Mouse (Mus musculus) embryo, embryonic 11.5 days (tissue): ENCODE results near the gene B230118H07Rik.

Experiments used
- DNase-seq: peaks from one replicate; pipeline ENCODE4 v3.0.0-alpha.2; 2012; ENCODE audit warnings: low read depth, low spot score

Gene B230118H07Rik

GRCm38 (mm10) chr2:101649114-101649671, at the start of gene B230118H07Rik, which contains the start of gene Rag1:
TSS of gene B230118H07Rik (minus strand) at chr2:101649532.
TSS of gene Rag1 (minus strand) at chr2:101649501.
- no peak for DNase-seq

- DNase-seq, result no peak
Measured at GRCm38 (mm10) chr2:101695584-101695983, 46.3 kb upstream of the B230118H07Rik start.

- DNase-seq, result no peak
Measured at GRCm38 (mm10) chr2:101693577-101694215, 44.4 kb upstream of the B230118H07Rik start.

DNA sequence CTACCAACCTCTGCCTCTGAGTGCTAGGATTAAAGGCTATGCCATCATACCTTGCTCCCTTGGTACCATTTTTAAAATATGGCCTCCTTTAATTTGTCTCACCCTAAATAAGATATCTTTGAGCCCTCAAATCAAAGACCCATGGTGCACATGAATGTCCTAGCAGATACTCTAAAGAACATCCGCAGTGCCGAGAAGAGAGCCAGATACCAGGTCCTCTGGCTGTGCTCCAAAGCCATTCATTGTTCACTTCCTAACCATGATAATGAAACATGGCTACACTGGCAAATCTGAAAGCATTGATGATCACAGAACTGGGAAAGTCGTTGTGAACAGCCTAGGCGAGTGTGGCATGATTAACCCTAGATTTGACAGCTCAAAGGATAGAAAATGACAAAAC, 43.7 kb upstream of the B230118H07Rik start:
- no peak for DNase-seq

- no peak for DNase-seq
Measured at GRCm38 (mm10) chr2:101690252-101690827, 41.0 kb upstream of the B230118H07Rik start.

DNA sequence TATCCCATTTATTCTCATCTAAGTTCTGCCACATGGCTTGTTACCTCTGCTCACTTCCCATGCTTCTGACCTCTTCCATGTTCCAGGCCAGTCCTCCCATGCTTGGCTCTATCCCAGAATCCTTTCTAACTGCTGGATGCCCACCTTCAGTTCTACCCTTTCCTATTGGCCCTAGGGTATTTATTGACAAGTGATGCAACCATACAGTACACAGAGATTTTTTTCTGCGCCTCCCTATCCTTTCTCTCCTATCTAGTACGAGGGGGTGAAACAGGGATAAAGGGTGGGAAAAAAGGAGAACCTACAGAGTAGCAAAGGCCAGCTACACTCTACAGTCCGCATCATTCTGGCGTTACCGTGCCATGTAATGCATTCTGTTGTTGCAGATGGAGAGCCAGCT, 38.7 kb upstream of the B230118H07Rik start:
- no peak for DNase-seq

GRCm38 (mm10) chr2:101684421-101684820, 35.1 kb upstream of the B230118H07Rik start:
- no peak for DNase-seq

DNA sequence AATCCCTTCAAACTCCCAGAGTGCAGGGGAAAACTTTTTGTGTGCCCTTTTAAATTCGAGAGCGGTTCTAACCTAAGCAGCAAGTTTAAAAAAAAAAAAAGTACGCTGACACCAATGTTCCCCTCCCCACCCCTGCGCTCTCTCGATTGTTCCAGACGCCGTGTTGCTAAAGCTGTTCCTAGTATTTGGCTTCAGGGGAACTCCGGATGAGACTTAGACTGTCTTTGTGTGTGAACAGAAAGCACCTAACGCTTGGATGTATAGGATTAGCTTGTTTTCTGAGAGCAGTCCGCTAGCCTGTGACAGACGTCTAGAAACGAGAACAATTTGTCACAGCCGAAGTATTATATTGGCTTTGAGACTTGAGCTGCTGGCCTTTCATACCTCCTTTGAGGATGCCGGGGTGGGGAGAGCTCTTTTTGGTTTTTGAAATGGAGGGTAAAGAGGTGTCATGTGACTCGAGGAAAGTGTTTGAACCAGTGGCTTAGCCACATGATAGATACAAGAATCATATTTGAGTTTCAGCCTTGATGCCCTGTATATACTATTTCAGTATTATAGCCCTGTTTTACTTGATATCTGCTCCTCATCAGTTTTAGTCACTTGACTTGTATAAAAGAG, 29.9 kb upstream of the B230118H07Rik start:
- no peak for DNase-seq

- peak; percentile 67 for DNase-seq
Measured at GRCm38 (mm10) chr2:101678236-101679021, 29.1 kb upstream of the B230118H07Rik start, which contains the start of gene Traf6. TSS of gene Traf6 (plus strand) at chr2:101678429.

DNA sequence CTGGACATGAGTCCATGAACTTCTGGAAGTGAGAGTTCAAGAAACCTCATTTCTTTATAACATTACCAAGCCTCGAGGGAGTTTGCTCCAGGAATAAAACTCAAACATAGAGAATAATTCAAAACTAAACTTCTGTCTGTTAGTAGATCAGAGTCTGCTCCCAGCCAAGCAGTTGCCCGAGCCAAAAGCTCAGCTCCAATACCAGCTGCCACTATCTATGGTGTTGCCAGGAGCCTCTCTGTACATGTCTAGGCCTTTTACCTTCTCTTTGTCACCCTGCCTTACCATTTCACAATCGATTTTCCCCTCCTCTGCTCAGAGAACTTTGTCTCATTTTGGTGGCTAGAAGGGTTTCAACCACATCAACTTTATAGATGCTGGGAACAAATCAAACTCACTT, 24.2 kb upstream of the B230118H07Rik start:
- no peak for DNase-seq

DNA sequence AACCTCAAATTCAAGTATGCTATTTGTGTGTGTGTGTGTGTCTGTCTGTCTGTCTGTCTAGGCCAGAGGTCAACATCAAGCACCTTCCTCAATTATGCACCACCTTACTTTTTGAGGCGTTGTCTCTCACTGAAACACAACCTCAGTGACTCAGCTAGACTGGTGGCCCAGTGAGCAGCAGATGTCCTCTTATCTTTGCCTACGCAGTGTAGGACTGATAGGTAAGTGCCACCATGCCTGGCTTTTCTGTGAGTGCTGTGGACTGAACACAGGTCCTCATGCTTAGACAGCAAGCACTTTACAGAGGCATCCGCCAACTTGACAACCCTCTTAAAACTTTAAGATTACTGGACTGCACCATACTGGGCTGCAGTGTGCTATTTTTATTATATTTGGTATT, 19.4 kb upstream of the B230118H07Rik start:
- no peak for DNase-seq

DNA sequence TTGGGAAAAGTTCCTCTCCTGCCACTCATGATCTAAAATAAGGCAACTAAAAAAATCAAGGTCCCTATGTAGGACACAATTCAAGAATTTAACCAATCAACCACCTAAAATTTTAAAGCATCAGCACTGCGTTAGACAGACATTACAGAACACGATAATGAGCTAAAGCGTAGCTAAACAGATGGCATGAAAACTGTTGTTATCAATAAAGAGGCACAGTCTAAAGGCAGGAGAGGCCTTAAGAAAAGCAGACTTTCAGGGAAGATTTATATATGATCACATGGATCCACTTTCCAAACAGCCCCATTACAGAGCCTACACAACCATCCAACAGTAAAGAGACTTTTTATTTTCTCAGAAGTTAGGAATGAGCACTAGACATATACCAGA, 16.4 kb upstream of the B230118H07Rik start:
- no peak for DNase-seq

DNA sequence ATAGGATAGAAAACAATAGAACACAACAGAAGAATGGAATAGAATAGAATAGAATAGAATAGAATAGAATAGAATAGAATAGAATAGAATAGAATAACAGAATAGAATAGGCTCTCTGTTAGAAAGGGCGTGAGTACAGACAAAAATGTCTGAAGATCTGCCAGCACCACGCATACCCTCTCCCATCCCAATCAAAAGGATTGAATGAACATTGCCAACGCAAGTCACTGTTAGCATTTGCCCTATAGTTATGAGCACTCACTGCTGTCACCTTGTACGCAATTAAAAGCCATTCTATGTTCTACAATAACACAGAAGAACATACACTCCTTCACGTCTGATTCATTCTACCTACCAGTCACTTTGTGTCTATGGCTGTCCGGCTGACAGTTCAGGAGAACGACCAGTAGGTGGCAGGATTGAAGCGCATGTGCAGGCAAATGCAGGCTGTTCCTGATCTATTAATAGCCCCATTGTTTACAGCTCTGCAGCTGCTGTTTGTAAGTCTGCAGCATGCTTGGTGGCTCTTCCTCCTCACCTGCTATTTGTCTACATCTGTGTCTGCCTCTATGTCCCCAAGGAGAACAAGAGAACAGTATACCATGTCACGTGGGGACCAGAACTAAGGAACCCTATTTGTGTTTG, 15.8 kb upstream of the B230118H07Rik start:
- peak; percentile 68 for DNase-seq

DNA sequence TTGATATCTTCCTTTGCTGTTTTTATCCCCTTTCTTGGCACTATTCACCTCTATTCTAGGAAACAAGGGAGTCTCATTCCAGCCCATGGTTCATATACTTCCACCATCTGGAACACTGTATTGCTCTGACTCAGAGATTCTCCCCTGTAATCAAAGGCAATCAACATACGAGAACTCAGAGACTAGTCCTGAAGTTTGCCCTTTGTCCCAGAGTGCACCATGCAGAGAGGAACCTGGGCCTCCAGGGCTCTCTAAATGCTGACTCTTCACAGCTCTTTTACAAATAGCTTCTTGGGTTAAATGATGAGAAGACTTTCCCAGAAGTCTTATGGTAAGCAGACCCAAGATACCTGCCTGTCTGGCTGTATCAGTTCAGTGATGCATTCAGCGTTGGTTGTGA, 11.2 kb upstream of the B230118H07Rik start:
- DNase-seq, result no peak

DNA sequence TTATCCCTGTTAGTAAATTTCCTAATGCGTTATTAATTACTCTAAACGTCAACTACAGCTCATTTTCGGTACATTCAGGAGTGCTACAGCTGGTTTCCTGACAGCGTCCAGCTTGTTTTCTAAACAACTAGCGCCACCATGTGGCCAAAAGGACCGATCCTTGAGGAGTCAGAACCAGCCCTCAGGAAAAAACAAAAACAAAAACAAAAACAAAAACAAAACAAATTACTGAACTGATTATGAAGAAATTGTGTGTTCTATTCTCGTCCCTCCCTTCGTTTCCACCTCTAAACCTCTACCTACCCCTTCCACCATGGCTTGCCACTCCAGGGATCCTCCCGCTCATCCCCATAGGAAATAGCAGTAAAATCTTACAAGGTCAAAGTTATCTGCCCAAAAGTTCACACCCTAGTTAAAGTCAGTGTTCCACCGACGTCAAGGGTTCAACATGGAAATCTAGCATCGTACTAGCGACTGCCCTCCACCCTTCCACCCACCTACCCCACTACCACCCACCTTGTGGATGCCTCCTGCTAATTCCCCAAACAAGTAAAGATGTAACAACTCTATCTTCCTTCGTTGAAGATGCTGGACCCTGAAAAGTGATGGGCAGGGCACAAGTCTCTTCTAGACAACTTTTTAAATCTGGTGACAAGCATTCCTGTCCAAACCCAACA, 3.7 kb upstream of the B230118H07Rik start:
- DNase-seq, result peak; percentile 54

- DNase-seq, result no peak
Measured at GRCm38 (mm10) chr2:101652204-101652920, 3.0 kb upstream of the B230118H07Rik start.

- DNase-seq, result no peak
Measured at GRCm38 (mm10) chr2:101650446-101650845, 1.1 kb upstream of the B230118H07Rik start.

DNA sequence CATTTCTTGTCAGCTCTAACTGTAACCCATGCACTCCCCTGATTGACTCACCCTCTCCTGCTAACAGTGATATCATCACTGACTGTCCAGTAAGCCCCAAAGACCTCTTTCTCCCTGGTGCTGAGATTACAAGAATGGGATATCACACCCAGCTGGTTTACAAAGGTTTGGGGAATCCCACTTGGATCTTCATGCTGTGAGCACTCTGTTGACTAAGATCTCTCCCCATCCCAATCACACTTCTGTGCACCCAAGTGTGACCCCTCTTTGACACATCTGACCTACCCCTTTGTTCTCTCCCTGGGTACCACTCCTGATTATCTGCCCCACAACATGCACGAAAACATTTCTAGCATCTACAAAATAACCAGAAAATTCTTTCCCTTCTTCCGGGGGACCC, 971 bp downstream of the B230118H07Rik start:
- DNase-seq, result no peak

DNA sequence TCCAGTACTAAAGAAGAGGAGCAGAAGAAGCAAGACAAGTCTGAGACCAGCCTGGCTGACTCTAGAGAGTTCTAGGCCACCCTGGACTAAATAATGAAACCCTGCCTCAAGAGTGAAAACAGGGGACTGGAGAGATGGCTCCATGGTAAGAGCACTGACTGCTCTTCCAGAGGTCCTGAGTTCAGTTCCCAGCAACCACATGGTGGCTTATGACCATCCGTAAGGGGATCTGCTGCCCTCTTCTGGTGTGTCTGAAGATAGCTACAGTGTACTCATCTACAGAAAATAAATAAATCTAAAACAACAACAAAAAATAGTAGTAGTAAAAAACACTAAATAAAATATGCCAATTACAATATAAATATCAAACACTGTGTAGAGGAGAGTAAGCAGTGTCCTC, 3.5 kb downstream of the B230118H07Rik start:
- no peak for DNase-seq

DNA sequence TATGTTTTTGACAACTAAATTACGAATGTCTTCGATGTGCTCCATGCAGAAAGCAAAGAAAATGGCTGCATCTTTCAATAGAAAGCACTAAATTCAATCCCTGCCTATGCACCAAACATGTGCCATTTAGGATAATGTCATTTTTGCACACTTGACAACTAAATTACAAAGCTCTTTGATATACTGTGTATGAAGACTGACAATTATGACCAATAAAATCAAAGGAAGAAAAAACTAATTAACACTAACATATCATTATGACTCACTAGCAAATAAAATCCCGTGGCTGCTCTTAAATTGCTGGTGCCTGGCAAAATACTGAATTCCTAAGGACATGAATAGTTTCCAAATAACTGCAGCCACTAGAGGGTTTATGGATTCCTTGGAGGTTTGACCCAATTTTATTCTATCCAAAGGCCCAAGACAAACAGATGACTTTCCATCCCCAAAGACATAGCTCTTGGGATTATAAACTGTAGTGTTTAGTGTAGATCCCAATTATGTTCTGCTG, 9.4 kb downstream of the B230118H07Rik start:
- no peak for DNase-seq
